Mouse (Mus musculus) thymus, adult 2 months (tissue): ENCODE data around the gene Nrp1.

ENCODE experiments used
- CTCF ChIP-seq: fragments of 200-500 bp; IDR thresholded peaks from 2 replicates; pipeline ENCODE4 v1.5.1; 2012; ENCODE audit warnings: mild to moderate bottlenecking, control low read depth, low read length, moderate library complexity, borderline replicate concordance; ENCODE audit not compliant: control insufficient read depth, poor library complexity, insufficient read depth; ENCODE audit errors: extremely low read depth
- POLR2A ChIP-seq: fragments of 200-500 bp; IDR thresholded peaks from 2 replicates; pipeline ENCODE4 v1.6.1; 2012; ENCODE audit warnings: mild to moderate bottlenecking, low read length, control low read depth, moderate library complexity; ENCODE audit not compliant: control insufficient read depth, poor library complexity, insufficient read depth; ENCODE audit errors: extremely low read depth

- TF ChIP-seq CTCF: no peak
- TF ChIP-seq POLR2A: no peak
These were observed 40.2 kb downstream of the Nrp1 start for GRCm38 (mm10) chr8:128398472-128399091.
